Mouse (Mus musculus) bone marrow, adult 2 months (tissue): ENCODE measurements around the gene Ephb1. TPM values are rescaled to one million over a fixed set of nuclear protein-coding genes. Genes with fewer than 3 reads are reported as not detected.

ENCODE experiments used
- H3K27ac ChIP-seq: fragments of 200-500 bp; 2 replicates; pipeline ENCODE4 v1.5.1; 2012; ENCODE audit warnings: low read depth, mild to moderate bottlenecking, control low read depth, inconsistent platforms, low read length; ENCODE audit not compliant: control insufficient read depth, poor library complexity, insufficient read depth
- H3K4me1 ChIP-seq: fragments of 200-500 bp; 2 replicates; pipeline ENCODE4 v1.6.1; 2011; ENCODE audit warnings: low read length; ENCODE audit not compliant: control insufficient read depth, insufficient read depth
- H3K4me3 ChIP-seq: fragments of 200-500 bp; replicated peaks from 2 replicates; pipeline ENCODE3; 2011; ENCODE audit warnings: mild to moderate bottlenecking, low read depth, low read length, control low read depth; ENCODE audit not compliant: control insufficient read depth
- CTCF ChIP-seq: fragments of 200-500 bp; IDR thresholded peaks from 2 replicates; pipeline ENCODE4 v1.5.1; 2011; ENCODE audit warnings: low read length, control low read depth; ENCODE audit not compliant: control insufficient read depth, insufficient read depth
- POLR2A ChIP-seq: fragments of 200-500 bp; IDR thresholded peaks from 2 replicates; pipeline ENCODE4 v1.6.1; 2011; ENCODE audit warnings: low read depth, mild to moderate bottlenecking, control low read depth, low read length, borderline replicate concordance; ENCODE audit not compliant: control insufficient read depth
- WGBS: fragments of 180-500 bp; shearing (Covaris S2); methylation state at CpG from one replicate; pipeline ENCODE4 v1.1.7; 2018; 5-methylcytosine and 5-hydroxymethylcytosine counted together
- polyA plus RNA-seq: library from polyadenylated mRNA; stranded (reverse); fragments of >200 nt; gene quantifications from 2 replicates; pipeline ENCODE4 v1.2.4, GENCODE M21; 2011; ENCODE audit warnings: low replicate concordance; ENCODE audit not compliant: missing spikeins, insufficient read depth, insufficient read length

Gene Ephb1
- polyA plus RNA-seq, 1 experiment = 1.3 TPM

DNA sequence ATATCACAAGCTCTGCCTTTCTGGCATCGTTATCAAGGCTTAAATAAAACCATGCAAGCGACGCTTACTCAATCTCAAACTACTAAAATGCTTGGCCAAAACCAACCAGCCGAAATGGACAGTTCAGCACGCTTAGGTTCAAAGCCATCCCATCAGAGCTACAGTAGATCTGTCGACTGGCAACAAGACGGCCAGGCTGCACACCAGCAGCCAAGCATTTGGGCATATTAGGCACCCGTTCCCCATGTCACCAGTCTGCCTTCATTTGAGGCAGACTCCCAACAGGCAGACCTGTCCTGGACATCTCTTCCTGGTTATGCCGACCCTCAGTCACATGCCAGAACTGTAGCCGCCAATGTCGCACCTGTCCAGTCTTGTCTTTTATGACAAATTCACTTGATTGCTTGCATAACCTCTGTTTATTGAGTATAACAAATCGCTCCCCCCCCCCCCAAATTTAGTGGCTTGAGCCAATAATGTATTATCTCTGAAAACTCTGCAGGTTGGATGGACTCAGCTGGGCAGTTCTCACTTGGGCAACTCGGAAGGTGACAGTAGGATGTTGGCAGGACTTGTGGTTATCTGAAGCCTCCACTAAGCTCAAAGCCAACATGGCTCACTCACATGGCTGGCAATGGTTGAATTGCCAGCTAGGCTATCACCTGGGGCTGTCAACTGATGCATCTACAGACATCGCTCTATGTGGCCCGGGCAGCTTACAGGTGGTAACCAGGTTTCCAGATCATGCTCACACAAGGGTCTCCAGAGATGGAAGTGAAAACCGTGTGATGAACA lies 24.0 kb downstream of the Ephb1 start:
- WGBS = 83% methylated on average over 16 of the region's 16 CpGs
- Histone ChIP-seq H3K4me3 (no peak overlapping the region), H3K27ac (no peak overlapping the region), H3K4me1 (no peaks in the 10 kb centered on the region)
- TF ChIP-seq POLR2A = no peak

DNA sequence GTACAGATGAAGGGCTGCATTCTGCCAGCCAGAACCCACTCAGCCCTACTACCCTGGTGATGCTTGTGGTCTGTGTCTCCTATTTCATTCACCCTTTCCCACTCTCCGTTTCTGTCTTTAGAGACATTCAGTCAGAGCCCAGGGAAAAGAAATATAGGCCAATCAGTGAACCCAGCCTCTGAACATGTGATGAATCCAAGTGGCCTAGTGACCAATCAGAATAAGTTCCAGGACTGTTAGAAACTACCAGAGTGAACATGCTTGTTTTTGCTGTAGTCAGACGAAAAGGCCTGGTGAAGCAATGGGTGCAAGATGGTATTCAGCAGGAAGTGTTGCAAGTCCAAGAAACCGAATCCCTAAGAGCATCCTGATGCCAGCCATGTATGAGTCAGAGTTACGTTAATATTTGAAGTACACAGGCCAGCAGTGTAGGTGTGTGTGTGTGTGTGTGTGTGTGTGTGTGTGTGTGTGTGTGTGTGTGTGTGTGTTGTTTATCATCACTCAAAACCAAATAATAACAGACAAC lies 26.8 kb downstream of the Ephb1 start:
- 63% methylated on average over 4 of the region's 4 CpGs for WGBS
- no peak for TF ChIP-seq POLR2A
- no peak for TF ChIP-seq CTCF
- no peak overlapping the region for H3K27ac ChIP-seq

DNA sequence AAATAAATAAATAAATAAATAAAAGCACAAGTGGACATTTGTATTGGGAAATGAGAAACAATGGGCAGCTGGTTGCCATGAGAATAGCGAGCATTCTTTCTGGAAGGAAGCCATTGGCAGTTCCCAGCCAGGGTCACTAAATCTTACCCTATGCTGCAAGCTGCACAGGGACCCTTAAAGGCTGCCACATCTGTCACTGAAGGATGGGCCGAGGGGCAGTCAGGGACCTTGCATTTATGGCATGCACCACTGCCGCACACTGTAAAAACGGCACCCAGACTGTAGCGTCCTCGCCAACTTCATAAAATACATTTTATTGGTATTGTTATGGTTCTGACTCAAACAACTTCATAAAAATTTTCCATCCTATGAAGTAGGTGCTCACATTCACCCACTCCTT lies 39.1 kb downstream of the Ephb1 start:
- WGBS = 73% methylated on average over 6 of the region's 6 CpGs
- Histone ChIP-seq H3K4me1 (no peaks in the 10 kb centered on the region), H3K27ac (no peak overlapping the region), H3K4me3 (no peak overlapping the region)
- no peak for TF ChIP-seq CTCF
- no peak for TF ChIP-seq POLR2A

More for the DNA sequence above, 26.8 kb downstream of the Ephb1 start:
- no peak overlapping the region for H3K4me3 ChIP-seq
- H3K4me1 ChIP-seq = no peaks in the 10 kb centered on the region

DNA sequence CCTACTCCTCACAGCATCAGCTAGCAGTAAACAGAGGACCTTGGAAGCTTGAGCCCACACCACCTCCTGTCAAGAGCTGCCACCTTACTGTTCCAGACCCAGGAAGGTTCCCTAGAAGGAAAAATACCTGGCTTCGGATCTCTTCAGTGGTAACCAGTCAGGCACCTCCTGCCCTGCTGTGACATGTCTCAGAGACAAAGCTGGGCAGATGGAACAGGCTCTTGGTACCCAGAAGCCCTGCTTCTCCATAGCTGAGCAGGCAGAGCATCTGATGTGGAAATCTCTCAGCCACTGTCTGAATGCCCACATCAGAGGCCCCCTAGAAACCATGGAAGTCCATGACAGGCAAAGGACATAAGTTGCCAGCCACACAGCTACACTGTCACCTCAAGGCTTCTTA lies 39.7 kb downstream of the Ephb1 start:
- Histone ChIP-seq H3K27ac (no peak overlapping the region), H3K4me1 (no peaks in the 10 kb centered on the region), H3K4me3 (no peak overlapping the region)
- 73% methylated on average over 1 of the region's 1 CpGs for WGBS
- TF ChIP-seq CTCF (no peak), POLR2A (no peak)

DNA sequence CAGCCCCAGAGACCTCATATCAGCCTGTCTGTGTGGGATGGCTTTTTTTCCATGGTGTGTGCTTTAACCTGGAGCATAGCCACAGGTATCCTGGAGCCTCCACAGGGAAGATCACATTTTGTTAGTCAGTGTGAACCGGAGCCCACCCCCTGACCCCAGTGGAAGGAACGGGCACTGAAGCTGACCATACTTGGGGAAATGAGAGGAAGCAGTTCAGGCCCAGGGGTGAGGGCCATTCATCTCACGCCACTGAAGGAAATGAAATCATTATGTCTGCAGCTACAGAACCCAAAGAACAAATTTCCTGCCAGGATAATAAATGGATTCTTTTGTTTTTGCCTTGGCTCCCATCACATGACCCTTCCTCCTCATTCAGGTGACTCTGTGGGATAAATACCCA lies 44.1 kb downstream of the Ephb1 start:
- TF ChIP-seq CTCF = no peak
- TF ChIP-seq POLR2A = no peak
- Histone ChIP-seq H3K27ac (no peak overlapping the region), H3K4me3 (no peak overlapping the region), H3K4me1 (no peaks in the 10 kb centered on the region)
- WGBS = 41% methylated on average over 3 of the region's 3 CpGs

DNA sequence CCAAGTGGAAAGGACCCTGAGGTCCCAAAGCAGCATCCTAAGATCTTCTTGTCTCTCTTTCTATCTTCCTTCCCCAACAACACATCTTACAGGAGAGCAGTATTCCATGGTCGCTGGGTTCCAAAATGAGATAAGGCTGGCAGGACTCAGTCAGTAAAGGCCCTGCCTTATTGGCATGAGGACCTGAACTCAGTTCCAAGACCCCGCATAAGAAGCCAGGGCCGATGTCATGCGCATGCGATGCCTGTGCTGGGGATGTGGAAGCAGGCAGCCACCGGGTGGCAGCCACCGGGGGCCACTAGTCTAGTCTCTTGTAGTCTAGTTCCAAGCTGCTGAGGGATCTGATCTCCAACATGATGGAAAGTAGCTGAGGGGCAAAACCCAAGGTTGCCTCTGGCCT lies 45.2 kb downstream of the Ephb1 start:
- WGBS = 80% methylated on average over 7 of the region's 7 CpGs
- H3K4me3 ChIP-seq = no peak overlapping the region
- TF ChIP-seq POLR2A (no peak), CTCF (no peak)
- H3K4me1 ChIP-seq = no peaks in the 10 kb centered on the region
- no peak overlapping the region for H3K27ac ChIP-seq

DNA sequence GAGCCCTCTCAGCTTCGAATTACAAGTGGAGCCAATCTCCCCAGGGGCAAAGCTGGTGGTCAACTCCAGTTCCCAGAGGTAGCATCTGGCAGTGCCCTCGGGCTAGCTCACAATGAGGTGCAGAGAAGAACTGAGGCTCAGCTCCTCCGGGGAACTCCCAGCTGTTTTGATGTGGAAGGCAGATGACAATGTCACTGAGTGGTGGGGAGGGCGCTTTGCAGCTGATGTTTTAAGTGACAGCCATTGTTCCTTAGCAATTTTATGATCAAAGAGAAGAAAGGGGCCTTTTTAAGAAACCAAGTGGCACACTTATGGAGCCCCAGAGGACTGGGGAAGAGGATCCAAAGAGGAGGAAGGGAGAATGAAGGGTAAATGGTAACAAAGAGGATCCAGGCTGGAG lies 46.8 kb downstream of the Ephb1 start:
- 64% methylated on average over 4 of the region's 4 CpGs for WGBS
- TF ChIP-seq CTCF (no peak), POLR2A (no peak)
- Histone ChIP-seq H3K4me3 (no peak overlapping the region), H3K27ac (no peak overlapping the region), H3K4me1 (no peaks in the 10 kb centered on the region)

DNA sequence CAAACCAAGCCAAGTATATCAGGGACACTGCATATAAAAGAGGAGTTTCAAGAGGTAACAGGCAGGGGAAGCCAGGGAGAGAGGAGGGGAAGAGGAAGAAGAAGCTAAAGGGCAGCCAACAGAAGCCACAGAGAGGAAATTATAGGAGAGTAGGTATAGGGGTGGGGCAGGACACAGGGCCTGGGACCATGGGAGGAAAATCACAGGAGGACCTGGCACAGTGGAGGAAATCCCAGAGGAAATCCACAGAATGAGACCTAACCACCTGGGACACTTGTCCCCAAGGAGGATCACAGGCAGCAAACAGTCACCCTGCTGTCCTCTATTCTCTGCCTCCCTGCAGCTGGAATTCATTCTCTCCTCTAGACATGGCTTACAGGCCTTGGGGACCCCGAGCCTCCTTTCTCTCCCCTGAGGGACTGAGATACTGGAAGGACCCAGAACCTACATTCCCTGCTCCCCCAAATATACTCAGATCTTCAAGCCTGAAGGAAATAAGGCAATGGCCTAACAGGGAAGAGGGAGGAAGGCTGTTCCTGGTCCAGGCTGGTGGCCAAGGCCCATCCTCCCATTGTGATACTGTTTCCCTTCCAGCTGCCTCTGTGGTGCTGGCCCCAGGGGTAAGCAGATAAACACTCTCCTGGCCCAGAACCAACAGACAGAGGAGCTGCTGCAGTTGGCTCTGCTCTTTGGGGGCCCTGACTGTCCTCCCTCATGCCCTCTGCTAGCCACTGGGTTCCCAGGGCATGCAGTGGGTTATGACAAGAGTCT lies 47.7 kb downstream of the Ephb1 start:
- Histone ChIP-seq H3K27ac (no peak overlapping the region), H3K4me3 (no peak overlapping the region), H3K4me1 (no peaks in the 10 kb centered on the region)
- WGBS = 56% methylated on average over 1 of the region's 1 CpGs
- no peak for TF ChIP-seq CTCF
- no peak for TF ChIP-seq POLR2A
